Mouse (Mus musculus): ENCODE data around the gene Nynrin.
A peak's percentile ranks its signal among the peaks of the same experiment; 100 is the strongest.

Nynrin gene

GRCm38 (mm10) chr14:55878316-55878940, 24.6 kb downstream of the Nynrin start:
- no peak for DNase-seq (ENCODE audit: low spot score)

GRCm38 (mm10) chr14:55879623-55880022, 25.8 kb downstream of the Nynrin start:
- DNase-seq (ENCODE audit: low spot score), result no peak

GRCm38 (mm10) chr14:55880982-55881381, 27.2 kb downstream of the Nynrin start:
- DNase-seq (ENCODE audit: low spot score), result no peak

GRCm38 (mm10) chr14:55882171-55882641, 28.4 kb downstream of the Nynrin start:
- no peak for DNase-seq (ENCODE audit: low spot score)

- no peak for DNase-seq (ENCODE audit: low spot score)
Observed at GRCm38 (mm10) chr14:55883149-55883661, 29.4 kb downstream of the Nynrin start.

GRCm38 (mm10) chr14:55883663-55884062, 29.9 kb downstream of the Nynrin start:
- no peak for DNase-seq (ENCODE audit: low spot score)

GRCm38 (mm10) chr14:55884166-55884565, 30.4 kb downstream of the Nynrin start, which contains the start of gene Cbln3:
TSS of gene Cbln3 (minus strand) at chr14:55884392.
- peak; percentile 88 for DNase-seq (ENCODE audit: low spot score)

GRCm38 (mm10) chr14:55884713-55885113, 30.9 kb downstream of the Nynrin start, which contains the start of gene Khnyn:
TSS of gene Khnyn (plus strand) at chr14:55884947.
- DNase-seq (ENCODE audit: low spot score), result peak; percentile 87

GRCm38 (mm10) chr14:55885114-55885790, 31.4 kb downstream of the Nynrin start:
- DNase-seq (ENCODE audit: low spot score), result no peak

GRCm38 (mm10) chr14:55885791-55886271, 32.0 kb downstream of the Nynrin start:
- DNase-seq (ENCODE audit: low spot score), result no peak

- no peak for DNase-seq (ENCODE audit: low spot score)
Observed at GRCm38 (mm10) chr14:55886571-55887382, 33.0 kb downstream of the Nynrin start.

GRCm38 (mm10) chr14:55897671-55898070, 43.9 kb downstream of the Nynrin start:
- no peak for DNase-seq (ENCODE audit: low spot score)

GRCm38 (mm10) chr14:55898947-55899346, 45.1 kb downstream of the Nynrin start:
- DNase-seq (ENCODE audit: low spot score), result no peak

- DNase-seq (ENCODE audit: low spot score), result peak; percentile 87
Observed at GRCm38 (mm10) chr14:55899701-55900413, 46.0 kb downstream of the Nynrin start, which contains the start of gene Sdr39u1. TSS of gene Sdr39u1 (minus strand) at chr14:55900293.

GRCm38 (mm10) chr14:55900414-55900755, 46.6 kb downstream of the Nynrin start:
- no peak for DNase-seq (ENCODE audit: low spot score)

- DNase-seq (ENCODE audit: low spot score), result no peak
Observed at GRCm38 (mm10) chr14:55905518-55905917, 51.7 kb downstream of the Nynrin start.

- no peak for DNase-seq (ENCODE audit: low spot score)
Observed at GRCm38 (mm10) chr14:55913406-55913805, 59.6 kb downstream of the Nynrin start.

GRCm38 (mm10) chr14:55918240-55919082, 64.7 kb downstream of the Nynrin start:
- peak; percentile 53 for DNase-seq (ENCODE audit: low spot score)

- no peak for DNase-seq (ENCODE audit: low spot score)
Observed at GRCm38 (mm10) chr14:55922475-55923232, 68.8 kb downstream of the Nynrin start.

All from testis, postnatal 14 days (tissue).